Mouse (Mus musculus): ENCODE measurements around the gene Hilpda.

DNA sequence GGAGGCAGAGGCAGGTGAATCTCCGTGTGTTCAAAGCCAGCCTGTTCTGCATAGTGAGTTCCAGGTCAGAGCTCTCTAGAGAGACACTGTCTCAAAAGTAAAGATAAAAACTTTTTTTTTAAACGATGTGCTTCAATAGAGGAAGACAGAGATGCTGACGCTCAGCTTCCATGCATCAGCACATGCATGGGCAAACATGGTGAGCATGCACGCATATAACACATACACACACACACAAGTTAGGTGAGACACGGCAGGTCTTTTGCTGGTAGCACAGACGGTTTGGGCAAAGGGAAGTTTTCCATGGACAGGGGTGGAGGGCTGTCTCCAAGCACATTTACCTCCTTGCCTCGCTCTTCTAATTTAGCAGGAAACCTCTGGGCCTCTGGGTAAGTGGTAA, 49.9 kb downstream of the Hilpda start:
- TF ChIP-seq CTCF (IDR thresholded peaks at IDR 0.05; ENCODE audit: low read depth) (no peak), EP300 (IDR thresholded peaks at IDR 0.05; ENCODE audit: low read depth) (no peak)
